Mouse (Mus musculus): ENCODE results near the gene Prkcz.

Gene Prkcz

GRCm38 (mm10) chr4:155268382-155268781 lies 92.8 kb downstream of the Prkcz start:
- in situ Hi-C loops (cut with MboI; ENCODE audit: low pct_unique_long_range_greater_than_20kb in 1 of 2, low sequenced_read_pairs in 2 of 2, unreplicated experiment in 1 of 2) = no loop called here

DNA sequence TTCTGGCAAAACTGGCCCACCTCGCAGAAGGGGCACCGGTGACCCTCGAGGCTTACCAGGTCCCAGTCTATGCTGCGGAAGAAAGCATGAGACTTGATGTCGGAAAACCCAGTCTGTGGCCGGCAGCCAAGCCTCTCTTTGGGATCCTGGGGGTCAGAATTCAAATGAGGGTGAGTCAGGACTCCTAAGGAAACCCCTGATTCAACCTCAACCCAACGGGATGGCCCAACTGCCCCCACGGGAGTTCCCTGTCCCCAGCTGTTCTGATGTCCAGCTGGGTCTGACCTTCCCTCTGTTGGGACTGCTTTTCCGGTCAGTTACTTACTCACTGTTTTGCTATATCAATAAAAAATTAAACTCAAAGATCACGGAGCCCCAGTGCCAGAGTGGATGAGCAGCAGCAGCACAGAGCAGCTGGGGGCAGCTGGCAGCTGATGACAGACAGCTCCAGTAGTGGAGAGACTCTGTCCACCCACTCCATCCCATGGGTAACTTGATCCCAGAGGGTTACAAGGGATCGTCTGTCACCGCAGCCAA lies 93.5 kb downstream of the Prkcz start:
- in situ Hi-C loops (cut with MboI; ENCODE audit: low pct_unique_long_range_greater_than_20kb in 1 of 2, low sequenced_read_pairs in 2 of 2, unreplicated experiment in 1 of 2) = no loop called here

- in situ Hi-C loops (cut with MboI; ENCODE audit: low pct_unique_long_range_greater_than_20kb in 1 of 2, low sequenced_read_pairs in 2 of 2, unreplicated experiment in 1 of 2) = no loop called here
These were observed 94.1 kb downstream of the Prkcz start for GRCm38 (mm10) chr4:155267047-155267543.

DNA sequence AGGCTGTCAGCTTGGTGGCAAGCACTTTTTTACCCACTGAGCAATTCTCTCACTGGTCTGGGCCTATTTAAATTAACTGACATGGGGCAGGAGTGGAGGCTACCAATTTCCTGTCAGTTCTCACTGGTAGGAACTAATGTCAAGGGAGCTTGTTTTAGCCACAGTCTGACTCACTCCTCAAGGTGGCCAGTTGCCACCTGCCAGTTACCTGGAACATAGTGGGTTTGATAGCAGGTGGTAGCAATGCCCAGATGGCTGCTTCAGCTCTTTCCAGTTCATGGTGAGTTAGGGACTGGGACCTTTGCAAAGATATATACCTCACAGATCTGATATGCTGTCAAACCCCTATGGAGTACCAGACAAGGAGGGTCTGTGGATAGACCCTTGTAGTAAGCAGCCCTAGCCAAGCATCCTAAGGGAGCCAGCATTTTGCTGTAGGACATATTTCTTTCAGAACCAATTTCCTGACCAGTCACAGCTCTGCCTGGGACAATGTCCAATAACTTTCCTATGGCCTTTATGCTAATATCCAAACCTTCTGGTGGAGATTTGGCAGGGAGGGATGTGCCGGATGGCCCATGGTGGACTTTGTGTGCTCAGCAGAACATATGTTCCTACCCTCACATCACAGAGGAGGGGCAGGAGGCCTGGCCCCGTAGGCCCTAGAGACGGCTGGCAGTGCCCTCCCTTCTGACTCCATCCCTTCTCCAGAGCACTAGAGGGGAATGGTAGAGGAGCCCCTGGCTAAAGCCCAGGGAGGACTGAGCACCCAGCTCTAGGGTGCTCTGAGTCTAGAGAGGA lies 96.4 kb downstream of the Prkcz start:
- in situ Hi-C loops (cut with MboI; ENCODE audit: low pct_unique_long_range_greater_than_20kb in 1 of 2, low sequenced_read_pairs in 2 of 2, unreplicated experiment in 1 of 2) = no loop called here

DNA sequence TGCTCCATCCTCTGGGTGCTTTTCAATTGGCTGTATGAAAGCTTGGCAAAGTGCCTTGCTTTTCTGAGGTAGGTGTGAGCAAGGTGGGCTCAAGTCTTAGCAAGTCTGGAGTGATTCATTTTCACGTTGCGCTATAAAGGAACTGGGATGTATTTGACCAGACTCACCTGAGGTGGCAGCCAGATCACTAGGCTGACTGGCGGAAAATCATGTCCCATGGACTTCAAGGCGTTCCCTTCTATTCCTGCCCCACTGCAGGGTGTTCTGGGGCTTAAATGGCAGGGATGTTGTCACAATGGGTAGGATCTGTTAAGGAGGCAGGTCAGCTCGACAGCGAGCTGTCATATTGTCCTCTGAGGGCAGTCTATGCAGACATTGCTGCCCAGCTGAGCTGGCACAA lies 108.9 kb downstream of the Prkcz start:
- in situ Hi-C loops (cut with MboI; ENCODE audit: low pct_unique_long_range_greater_than_20kb in 1 of 2, low sequenced_read_pairs in 2 of 2, unreplicated experiment in 1 of 2) = loop anchor here in 1 of 2 experiments (10.0 kb wide), 1 partner anchor 367 kb away; no protein-coding TSS in a partner anchor

- in situ Hi-C loops (cut with MboI; ENCODE audit: low pct_unique_long_range_greater_than_20kb in 1 of 2, low sequenced_read_pairs in 2 of 2, unreplicated experiment in 1 of 2) = loop anchor here in 1 of 2 experiments (10.0 kb wide), 1 partner anchor 366 kb away; no protein-coding TSS in a partner anchor
These were observed 110.0 kb downstream of the Prkcz start for GRCm38 (mm10) chr4:155251147-155251546.

DNA sequence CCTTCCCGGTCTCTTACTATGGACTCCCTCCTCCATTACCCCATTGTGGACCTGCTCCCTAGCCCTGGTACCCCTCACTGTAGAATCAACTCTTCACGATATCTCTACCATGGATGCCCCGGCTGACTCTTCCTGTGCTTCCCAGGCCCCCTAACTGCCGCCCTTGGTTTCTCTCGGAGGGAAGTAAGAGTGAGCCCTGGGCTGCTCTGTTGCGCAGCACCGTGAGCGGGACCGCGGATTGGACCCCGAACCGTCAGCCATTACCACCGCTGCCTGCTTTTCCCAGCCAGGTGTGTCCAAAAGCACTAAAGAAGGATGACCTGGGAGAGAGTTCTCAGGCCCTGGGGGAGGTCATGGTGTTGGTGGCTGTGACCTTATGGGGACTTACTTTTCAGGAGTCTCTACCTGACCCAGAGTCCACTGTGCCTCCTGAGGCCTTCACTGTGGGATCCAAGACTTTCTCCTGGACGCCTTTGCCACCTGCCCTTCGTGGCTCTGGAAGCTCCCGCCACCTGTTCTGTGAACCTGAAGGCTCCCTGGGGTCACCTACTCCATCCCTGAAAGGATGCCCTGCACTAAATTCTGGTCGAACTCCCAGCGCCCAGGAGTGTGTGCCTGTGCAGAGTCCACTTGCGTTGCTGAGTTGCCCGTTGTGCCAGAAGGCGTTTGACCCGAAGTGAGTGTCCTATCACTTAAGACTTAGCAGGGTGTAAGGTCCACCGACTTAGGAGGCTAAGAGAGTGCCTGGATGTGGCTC lies 110.6 kb downstream of the Prkcz start:
- in situ Hi-C loops (cut with MboI; ENCODE audit: low pct_unique_long_range_greater_than_20kb in 1 of 2, low sequenced_read_pairs in 2 of 2, unreplicated experiment in 1 of 2) = loop anchor here in 1 of 2 experiments (10.0 kb wide), 1 partner anchor 366 kb away; no protein-coding TSS in a partner anchor

DNA sequence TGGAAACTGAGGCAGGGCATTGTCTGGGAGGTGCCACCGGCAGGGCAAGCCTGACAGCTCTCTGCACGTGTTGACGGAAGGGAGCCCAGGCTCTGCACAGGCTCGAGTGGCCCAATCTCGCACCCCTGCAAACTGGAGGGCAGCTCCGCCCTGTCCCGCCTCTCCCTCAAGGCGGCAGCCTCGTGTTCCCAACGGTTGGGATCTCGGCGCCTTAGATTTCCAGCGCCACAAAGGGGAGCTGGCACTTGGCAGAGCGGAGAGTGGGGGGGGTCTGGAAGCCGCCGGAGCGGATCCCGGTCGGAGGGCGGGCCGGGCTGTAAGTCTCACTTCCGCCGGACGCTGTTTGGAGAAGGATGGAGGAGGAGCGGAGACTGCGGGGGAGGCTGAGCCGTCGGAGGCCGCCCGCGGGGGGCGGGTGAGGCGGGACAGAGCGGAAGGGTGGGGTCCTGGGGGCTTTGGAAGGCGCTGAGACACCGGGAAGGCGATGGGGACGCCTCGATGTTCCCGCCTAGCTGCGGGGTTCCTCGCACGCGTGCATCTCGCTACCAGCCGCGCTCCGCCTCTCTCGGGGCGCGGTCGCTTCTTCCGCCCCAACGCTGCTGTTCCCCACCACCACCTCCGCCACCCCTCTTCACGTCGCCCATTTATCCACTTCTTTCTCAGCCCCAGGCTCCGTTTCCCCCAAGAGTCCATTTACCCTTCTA lies 111.4 kb downstream of the Prkcz start, which contains the start of gene Faap20:
Gene Faap20 (plus strand): TSS at position 155 of the 704 bp plus-strand sequence.
- in situ Hi-C loops (cut with MboI; ENCODE audit: low pct_unique_long_range_greater_than_20kb in 1 of 2, low sequenced_read_pairs in 2 of 2, unreplicated experiment in 1 of 2) = loop anchor here (5.0 to 25.0 kb wide), 3 partner anchors 152 to 365 kb away; partner anchors contain the start of gene Fam213b (in 1 of the 2)

DNA sequence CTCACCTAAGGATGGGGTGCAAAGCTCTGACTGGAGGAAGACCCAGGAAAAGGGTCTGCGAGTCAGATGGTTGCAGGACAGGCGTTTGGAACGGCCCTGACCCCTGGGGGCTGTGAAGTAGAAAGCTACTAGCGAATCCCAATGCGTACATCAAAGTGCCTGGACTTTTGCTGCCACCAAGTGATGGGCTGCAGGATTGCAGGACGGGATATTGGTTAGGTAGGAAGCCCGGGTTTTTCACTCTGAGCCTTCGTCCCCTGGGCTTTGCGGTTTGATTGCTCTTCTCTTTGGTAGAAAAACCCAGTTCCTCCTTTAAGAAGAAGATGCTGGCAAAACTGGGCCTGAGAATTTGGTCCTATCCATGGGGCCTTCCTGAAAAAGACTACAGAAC lies 111.9 kb downstream of the Prkcz start:
- in situ Hi-C loops (cut with MboI; ENCODE audit: low pct_unique_long_range_greater_than_20kb in 1 of 2, low sequenced_read_pairs in 2 of 2, unreplicated experiment in 1 of 2) = loop anchor here (5.0 to 25.0 kb wide), 2 partner anchors 152 to 362 kb away; partner anchors contain the start of gene Fam213b (in 1 of the 2)

GRCm38 (mm10) chr4:155248054-155248453 lies 113.1 kb downstream of the Prkcz start:
- in situ Hi-C loops (cut with MboI; ENCODE audit: low pct_unique_long_range_greater_than_20kb in 1 of 2, low sequenced_read_pairs in 2 of 2, unreplicated experiment in 1 of 2) = loop anchor here (5.0 to 25.0 kb wide), 2 partner anchors 151 to 361 kb away; partner anchors contain the start of gene Fam213b (in 1 of the 2)

DNA sequence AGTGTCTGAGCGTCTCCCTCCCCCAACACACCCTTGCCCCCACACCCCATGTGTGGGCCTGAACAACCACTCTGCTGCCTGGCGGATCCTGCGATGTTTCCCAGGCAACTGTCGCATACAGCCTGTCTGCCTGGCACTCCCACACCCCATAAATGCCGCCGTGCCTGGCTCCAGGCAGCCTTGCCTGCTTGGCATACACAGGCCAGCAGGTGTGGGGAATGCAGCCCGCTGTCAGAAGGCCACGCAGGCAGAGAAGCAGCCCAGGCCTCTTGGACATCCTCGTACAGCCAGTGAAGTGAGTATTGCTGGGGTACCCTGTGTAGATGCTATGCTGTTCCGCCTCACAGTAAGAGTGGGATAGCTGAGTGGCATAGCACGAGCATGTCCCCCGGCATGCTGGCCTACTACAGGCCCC lies 114.5 kb downstream of the Prkcz start:
- in situ Hi-C loops (cut with MboI; ENCODE audit: low pct_unique_long_range_greater_than_20kb in 1 of 2, low sequenced_read_pairs in 2 of 2, unreplicated experiment in 1 of 2) = loop anchor here (5.0 to 25.0 kb wide), 2 partner anchors 149 to 359 kb away; partner anchors contain the start of gene Fam213b (in 1 of the 2)

DNA sequence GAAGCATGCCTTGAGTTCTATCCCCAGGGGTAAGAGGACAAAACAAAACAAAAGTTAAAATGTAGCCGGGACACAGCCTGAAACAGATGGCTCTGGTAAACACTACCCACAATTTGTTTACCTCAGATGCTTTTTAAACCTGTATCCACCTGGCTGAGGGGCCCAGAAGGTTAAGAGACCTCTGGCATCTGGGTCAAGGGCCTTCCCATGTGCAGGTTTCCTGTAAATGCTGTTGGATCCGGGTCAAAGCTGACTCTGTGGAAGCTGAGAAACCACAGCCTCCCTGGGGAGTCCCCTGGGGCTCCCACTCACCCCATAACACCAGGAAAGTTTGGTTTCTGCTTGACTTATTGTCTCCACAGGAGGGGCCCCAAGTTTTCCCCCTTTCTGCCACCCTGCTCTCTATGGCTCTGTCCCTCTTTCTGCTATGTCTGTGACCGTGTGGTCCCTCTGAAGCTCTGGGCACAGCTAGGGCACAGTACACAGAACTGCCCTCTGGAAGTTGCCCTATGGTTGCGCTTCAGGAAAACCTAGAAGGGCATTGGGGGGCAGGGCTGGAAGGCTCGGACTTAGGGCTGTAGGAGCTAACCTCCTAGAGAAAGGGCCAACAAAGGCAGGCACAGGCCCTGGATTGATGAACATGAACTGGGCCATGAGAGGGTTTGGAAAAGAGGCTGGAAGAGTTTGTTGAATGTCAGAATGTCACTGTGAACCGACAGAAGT lies 115.2 kb downstream of the Prkcz start:
- in situ Hi-C loops (cut with MboI; ENCODE audit: low pct_unique_long_range_greater_than_20kb in 1 of 2, low sequenced_read_pairs in 2 of 2, unreplicated experiment in 1 of 2) = loop anchor here (5.0 to 25.0 kb wide), 2 partner anchors 149 to 359 kb away; partner anchors contain the start of gene Fam213b (in 1 of the 2)

- in situ Hi-C loops (cut with MboI; ENCODE audit: low pct_unique_long_range_greater_than_20kb in 1 of 2, low sequenced_read_pairs in 2 of 2, unreplicated experiment in 1 of 2) = loop anchor here in 1 of 2 experiments (25.0 kb wide), 1 partner anchor 356 kb away; the partner anchor contains the start of gene Fam213b
These were observed 117.9 kb downstream of the Prkcz start for GRCm38 (mm10) chr4:155243233-155243632.

DNA sequence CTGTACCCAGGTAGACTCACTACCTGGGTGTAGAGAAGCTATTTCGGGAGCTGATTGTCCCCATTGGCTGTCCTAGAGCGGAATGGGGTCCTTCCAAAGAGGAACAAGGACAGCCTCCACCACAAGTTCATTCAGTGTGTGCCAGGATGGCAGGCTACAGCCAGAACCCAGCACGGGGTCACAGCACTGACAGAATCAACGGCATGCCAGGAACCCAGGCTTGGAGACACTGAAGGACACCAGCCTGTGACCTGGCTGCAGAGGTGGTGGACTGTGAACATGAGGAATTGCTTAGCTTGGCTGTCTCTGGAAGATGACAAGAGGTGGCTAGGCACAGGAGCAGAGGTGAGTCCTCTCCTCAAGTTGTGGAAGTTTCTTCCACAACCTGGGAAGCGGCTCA lies 118.9 kb downstream of the Prkcz start:
- in situ Hi-C loops (cut with MboI; ENCODE audit: low pct_unique_long_range_greater_than_20kb in 1 of 2, low sequenced_read_pairs in 2 of 2, unreplicated experiment in 1 of 2) = loop anchor here in 1 of 2 experiments (25.0 kb wide), 1 partner anchor 355 kb away; the partner anchor contains the start of gene Fam213b

DNA sequence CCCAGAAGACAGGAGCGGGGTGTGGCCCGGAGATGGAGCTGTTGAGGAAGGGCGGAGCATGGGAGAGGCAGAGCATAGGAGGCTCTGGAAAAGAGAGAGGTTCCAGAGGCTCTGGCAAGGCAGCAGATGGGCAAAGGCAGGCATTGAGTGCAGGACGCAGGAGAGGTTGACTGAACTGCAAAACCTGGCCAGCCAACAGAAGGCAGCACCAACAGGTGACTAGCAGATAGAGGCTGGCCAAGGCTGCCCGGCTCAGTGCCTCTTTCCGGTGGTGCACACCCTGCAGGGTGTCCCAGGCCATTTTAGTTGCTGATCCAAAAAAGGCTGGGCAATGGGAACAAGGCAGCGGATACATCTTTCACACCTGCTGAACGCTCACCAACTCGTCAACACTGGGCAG lies 119.4 kb downstream of the Prkcz start:
- in situ Hi-C loops (cut with MboI; ENCODE audit: low pct_unique_long_range_greater_than_20kb in 1 of 2, low sequenced_read_pairs in 2 of 2, unreplicated experiment in 1 of 2) = loop anchor here in 1 of 2 experiments (25.0 kb wide), 1 partner anchor 354 kb away; the partner anchor contains the start of gene Fam213b

DNA sequence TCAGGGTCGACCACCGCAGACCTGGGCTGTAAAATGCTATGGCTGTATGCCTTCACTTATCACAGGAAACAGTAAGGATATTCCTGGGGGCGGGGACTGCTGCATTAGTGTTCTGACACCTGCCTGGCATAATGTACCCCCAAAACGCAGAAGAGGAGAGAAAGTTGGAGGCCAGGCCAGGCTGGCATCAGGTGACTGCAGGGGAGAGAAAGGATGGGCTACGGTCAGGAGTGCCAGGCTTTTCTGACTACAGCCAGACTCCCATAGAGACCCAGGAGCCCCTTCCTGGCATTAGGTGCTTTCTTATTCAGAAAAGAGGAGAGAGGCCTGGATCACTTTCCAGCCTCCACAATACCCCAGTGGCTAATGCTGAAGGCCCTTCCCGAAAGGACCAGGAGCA lies 121.7 kb downstream of the Prkcz start:
- in situ Hi-C loops (cut with MboI; ENCODE audit: low pct_unique_long_range_greater_than_20kb in 1 of 2, low sequenced_read_pairs in 2 of 2, unreplicated experiment in 1 of 2) = loop anchor here in 1 of 2 experiments (25.0 kb wide), 1 partner anchor 352 kb away; the partner anchor contains the start of gene Fam213b

- in situ Hi-C loops (cut with MboI; ENCODE audit: low pct_unique_long_range_greater_than_20kb in 1 of 2, low sequenced_read_pairs in 2 of 2, unreplicated experiment in 1 of 2) = loop anchor here in 1 of 2 experiments (25.0 kb wide), 1 partner anchor 351 kb away; the partner anchor contains the start of gene Fam213b
These were observed 122.9 kb downstream of the Prkcz start for GRCm38 (mm10) chr4:155238276-155238675.
